Mouse (Mus musculus) lung, postnatal 0 days (tissue): Measurements from ENCODE around the gene Blm.

Experiments
- CTCF ChIP-seq: IDR thresholded peaks from 2 replicates; pipeline ENCODE4 v1.5.1; 2016; ENCODE audit warnings: antibody characterized with exemption, mild to moderate bottlenecking
- EP300 ChIP-seq: IDR thresholded peaks from 2 replicates; pipeline ENCODE4 v1.6.1; 2016; ENCODE audit warnings: antibody characterized with exemption, mild to moderate bottlenecking, control low read depth

DNA sequence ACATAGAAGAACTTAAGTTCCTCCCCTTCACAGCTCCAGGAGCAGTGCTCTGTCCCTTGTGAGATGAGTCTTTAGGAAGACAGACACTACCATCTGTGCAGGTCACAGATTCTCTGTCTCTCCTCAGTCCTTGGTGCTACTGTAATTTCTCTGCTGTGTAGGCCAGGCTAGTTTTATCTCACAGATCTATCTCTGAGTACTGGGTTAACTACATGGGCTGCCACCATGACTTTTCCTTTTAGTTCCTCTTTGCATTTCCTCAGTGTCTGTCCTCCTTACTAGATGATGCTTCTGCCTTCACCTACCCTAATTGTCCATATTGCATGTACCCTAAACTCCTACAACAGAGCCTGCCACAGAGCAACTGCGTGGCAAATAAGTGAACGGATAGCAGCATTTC is 67.6 kb downstream of the Blm start:
- no peak for TF ChIP-seq CTCF
- TF ChIP-seq EP300 = no peak
